Mouse (Mus musculus): ENCODE data around the gene Iars2.

DNA sequence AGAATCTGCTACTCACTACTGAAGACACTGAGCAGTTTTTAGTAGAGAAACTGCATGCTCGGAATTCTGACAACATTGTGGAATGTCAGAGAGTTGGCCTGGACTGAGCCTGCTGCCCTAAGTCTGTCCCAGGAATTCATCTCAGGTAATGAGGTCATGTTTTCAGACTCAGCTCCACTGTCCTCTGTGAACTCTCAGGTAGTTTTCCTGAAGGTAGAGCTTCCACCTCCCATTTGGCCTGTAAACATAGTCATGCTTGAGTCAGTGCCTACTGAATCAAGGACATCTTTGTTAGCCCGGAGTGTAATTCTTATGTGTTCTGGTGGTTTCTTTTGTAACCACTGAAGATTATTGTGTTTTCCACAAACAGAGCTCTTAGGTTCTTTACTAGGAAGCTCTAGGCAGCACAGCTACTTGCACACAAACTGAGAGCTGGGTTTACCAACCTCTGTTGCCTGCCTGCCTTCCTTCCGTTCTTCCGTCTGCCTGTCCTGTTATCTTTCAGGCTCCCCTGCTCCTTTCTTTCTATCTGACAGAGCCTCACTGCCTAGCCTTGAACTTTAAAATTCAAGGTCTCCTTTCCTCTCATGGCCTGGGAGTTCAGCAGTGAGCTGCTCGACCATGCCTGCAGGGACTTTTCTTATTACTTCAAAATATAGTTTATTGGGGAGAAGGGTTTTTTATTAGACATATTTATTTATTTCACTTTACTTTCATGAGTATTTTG is 54.2 kb downstream of the Iars2 start:
- TF ChIP-seq CTCF (IDR thresholded peaks at IDR 0.05 in 2 of 3, conservative IDR thresholded peaks at IDR 0.05 in 1 of 3; ENCODE audit: control insufficient read depth in 1 of 3, insufficient read depth in 1 of 3, low read depth in 2 of 3, low read length in 3 of 3, poor library complexity in 1 of 3, severe bottlenecking in 1 of 3) (no peak), ZMIZ1 (IDR thresholded peaks at IDR 0.05; ENCODE audit: low read depth, low read length) (no peak), CHD1 (IDR thresholded peaks at IDR 0.05; ENCODE audit: low read depth, low read length) (no peak), GATA1 (IDR thresholded peaks at IDR 0.05; ENCODE audit: low read depth, low read length) (no peak), USF1 (IDR thresholded peaks at IDR 0.05; ENCODE audit: low read depth, low read length) (no peak), SMC3 (IDR thresholded peaks at IDR 0.05; ENCODE audit: low read depth, low read length) (no peak), MAX (IDR thresholded peaks at IDR 0.05; ENCODE audit: low read length) (no peak), POLR2A (IDR thresholded peaks at IDR 0.05; ENCODE audit: control insufficient read depth in 1 of 2, insufficient read depth in 1 of 2, low read depth in 1 of 2, low read length in 2 of 2, poor library complexity in 1 of 2) (no peak), E2F4 (IDR thresholded peaks at IDR 0.05; ENCODE audit: borderline replicate concordance, low read depth, low read length) (no peak), POLR2AphosphoS5 (IDR thresholded peaks at IDR 0.05; ENCODE audit: borderline replicate concordance, low read depth, low read length) (no peak), ETS1 (IDR thresholded peaks at IDR 0.05; ENCODE audit: low read depth, low read length) (no peak), TCF12 (IDR thresholded peaks at IDR 0.05; ENCODE audit: low read depth, low read length) (no peak), EP300 (IDR thresholded peaks at IDR 0.05; ENCODE audit: low read depth in 1 of 2, low read length in 2 of 2) (no peak), KAT2A (conservative IDR thresholded peaks at IDR 0.05; ENCODE audit: low read depth, low read length) (no peak)

Measured in MEL (cell line).